Mouse (Mus musculus) myocyte (in vitro differentiated cells): Measurements from ENCODE around the gene Slc30a9.

Source experiments
- MYOG ChIP-seq, 3 experiments: IDR thresholded peaks; one replicate each; pipeline ENCODE4 v1.6.1; 2011; ENCODE audit warnings: control low read depth in 2 of 3, low read depth in 2 of 3, mild to moderate bottlenecking in 2 of 3; ENCODE audit not compliant: insufficient read length in 2 of 3, control insufficient read depth in 1 of 3, insufficient read depth in 1 of 3
- POLR2A ChIP-seq: IDR thresholded peaks from one replicate; pipeline ENCODE4 v1.6.1; 2011; ENCODE audit warnings: low read depth, mild to moderate bottlenecking, control low read depth, moderate library complexity; ENCODE audit not compliant: insufficient read length

GRCm38 (mm10) chr5:67295029-67295428, 11.7 kb upstream of the Slc30a9 start:
- TF ChIP-seq POLR2A, result no peak
- no peak for TF ChIP-seq MYOG (IDR thresholded peaks at IDR 0.05; ENCODE audit: control insufficient read depth in 1 of 3, insufficient read depth in 1 of 3, insufficient read length in 2 of 3, low read depth in 2 of 3)
